Mouse (Mus musculus) neural tube, embryonic 14.5 days (tissue): Measurements from ENCODE around the gene 2810408A11Rik. TPM values are rescaled to one million over a fixed set of nuclear protein-coding genes. Genes with fewer than 3 reads are reported as not detected.

Experiments used
- ATAC-seq: fragments of 200-750 bp; cut with Nextera tagmentation; 2 replicates; pipeline ENCODE4 v1.8.0; 2017; ENCODE audit warnings: low read depth, mild to moderate bottlenecking, moderate TSS enrichment, moderate library complexity
- H3K27ac ChIP-seq: fragments of 300-500 bp; sonication (generic); 2 replicates; pipeline ENCODE4 v1.5.1; 2014; ENCODE audit warnings: low read depth, mild to moderate bottlenecking, control low read depth, low read length, moderate library complexity, mixed read lengths
- H3K27me3 ChIP-seq: fragments of 300-500 bp; sonication (generic); 2 replicates; pipeline ENCODE4 v1.6.1; 2014; ENCODE audit warnings: low read length; ENCODE audit not compliant: control insufficient read depth, insufficient read depth
- H3K36me3 ChIP-seq: fragments of 300-500 bp; sonication (generic); 2 replicates; pipeline ENCODE4 v1.6.1; 2014; ENCODE audit warnings: low read length, mixed read lengths; ENCODE audit not compliant: control insufficient read depth, insufficient read depth
- H3K4me1 ChIP-seq: fragments of 300-500 bp; sonication (generic); 2 replicates; pipeline ENCODE4 v1.6.1; 2014; ENCODE audit warnings: low read length; ENCODE audit not compliant: control insufficient read depth, insufficient read depth
- H3K4me2 ChIP-seq: fragments of 300-500 bp; sonication (generic); 2 replicates; pipeline ENCODE4 v1.6.1; 2014; ENCODE audit warnings: mild to moderate bottlenecking, low read depth, low read length, control low read depth
- H3K4me3 ChIP-seq: fragments of 300-500 bp; sonication (generic); 2 replicates; pipeline ENCODE4 v1.5.1; 2014; ENCODE audit warnings: low read depth, low read length, control low read depth, mixed read lengths
- H3K9ac ChIP-seq: fragments of 300-500 bp; sonication (generic); replicated peaks from 2 replicates; pipeline ENCODE4 v1.6.1; 2014; ENCODE audit warnings: low read depth, mild to moderate bottlenecking, control low read depth, low read length, mixed read lengths
- H3K9me3 ChIP-seq: fragments of 300-500 bp; sonication (generic); 2 replicates; pipeline ENCODE4 v1.6.1; 2016; ENCODE audit warnings: low read length; ENCODE audit not compliant: control insufficient read depth
- WGBS: fragments of 180-500 bp; shearing (Covaris S2); extraction: QIAGEN DNeasy Blood & Tissue Kit; methylation state at CpG from one replicate; pipeline ENCODE4 v1.1.7; 2014; 5-methylcytosine and 5-hydroxymethylcytosine counted together
- polyA plus RNA-seq: library from polyadenylated mRNA; unstranded; fragments of >200 nt; fragmentation: Nextera tagmentation; extraction: Ambion mirVana; gene quantifications from 2 replicates; pipeline ENCODE4 v1.2.1, GENCODE M21; 2014

Gene 2810408A11Rik
- polyA plus RNA-seq, 1 experiment from 2014 or later = 7.8 TPM

GRCm38 (mm10) chr11:69910781-69911560 lies 10.2 kb upstream of the 2810408A11Rik start:
- H3K27me3 ChIP-seq = no peaks in the 10 kb centered on the region
- ATAC-seq = no peak

DNA sequence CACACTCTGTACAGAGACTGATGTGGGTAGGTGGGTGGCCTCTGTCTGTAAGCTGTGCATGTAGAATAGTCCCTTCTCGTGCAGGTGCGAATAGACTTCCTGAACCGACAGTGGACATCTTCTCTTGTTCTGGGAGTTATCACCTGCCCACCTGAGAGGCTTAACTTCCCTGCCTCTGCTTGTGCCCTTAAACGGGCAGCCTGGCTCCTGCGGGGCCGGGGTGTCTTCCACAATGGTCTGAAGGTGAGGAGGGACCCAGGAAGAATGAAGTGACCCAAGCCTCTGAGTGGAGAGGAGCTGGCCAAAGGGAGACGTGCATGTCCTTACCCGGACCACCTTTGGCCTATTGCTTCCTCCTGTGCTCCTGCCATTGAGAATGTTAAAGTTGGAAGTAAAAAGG lies 9.4 kb upstream of the 2810408A11Rik start:
- no peak overlapping the region for H3K4me2 ChIP-seq
- H3K9ac ChIP-seq = no peak overlapping the region
- H3K36me3 ChIP-seq = peaks cover 72% of the 10 kb centered on the region
- no peak overlapping the region for H3K4me3 ChIP-seq
- WGBS = 99% methylated on average over 8 of the region's 8 CpGs
- no peak overlapping the region for H3K27ac ChIP-seq
- no peak for ATAC-seq
- H3K4me1 ChIP-seq = peaks cover 7% of the 10 kb centered on the region; the same call in 1 of the 2 replicates
- no peaks in the 10 kb centered on the region for H3K27me3 ChIP-seq
- H3K9me3 ChIP-seq = no peaks in the 10 kb centered on the region

More at GRCm38 (mm10) chr11:69910781-69911560, 10.2 kb upstream of the 2810408A11Rik start:
- 95% methylated on average over 17 of the region's 17 CpGs for WGBS
- Histone ChIP-seq H3K4me2 (no peak overlapping the region), H3K9ac (no peak overlapping the region), H3K36me3 (peaks cover 73% of the 10 kb centered on the region), H3K4me1 (peaks cover 11% of the 10 kb centered on the region; the same call in 1 of the 2 replicates), H3K27ac (no peak overlapping the region), H3K9me3 (no peaks in the 10 kb centered on the region), H3K4me3 (no peak overlapping the region)

DNA sequence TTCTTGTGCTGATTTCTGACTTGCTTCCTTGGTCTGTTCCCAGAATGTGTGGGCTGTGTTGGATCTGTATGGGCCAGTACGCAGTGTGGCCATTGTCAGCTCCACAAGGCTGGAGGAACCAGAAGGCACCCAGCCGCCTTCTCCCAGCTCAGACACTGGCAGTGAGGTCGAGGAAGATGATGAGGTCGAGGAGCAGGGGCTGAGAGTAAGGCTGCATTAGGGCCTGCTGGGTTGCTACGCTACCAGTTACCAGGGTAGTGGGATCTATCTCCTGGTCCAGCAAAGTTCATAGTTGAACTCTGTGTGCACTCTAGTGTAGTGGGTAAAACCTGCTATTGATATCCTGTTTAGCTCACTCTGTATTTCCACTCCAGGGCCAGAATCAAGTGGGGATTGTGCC lies 8.4 kb upstream of the 2810408A11Rik start:
- no peak overlapping the region for H3K4me2 ChIP-seq
- H3K9ac ChIP-seq = no peak overlapping the region
- H3K9me3 ChIP-seq = no peaks in the 10 kb centered on the region
- H3K36me3 ChIP-seq = peaks cover 75% of the 10 kb centered on the region
- 0 out of 2 replicates have a peak, but pooled peaks cover 2% of the 10 kb centered on the region for H3K4me1 ChIP-seq
- H3K27ac ChIP-seq = no peak overlapping the region
- H3K4me3 ChIP-seq = no peak overlapping the region
- ATAC-seq = no peak
- no peaks in the 10 kb centered on the region for H3K27me3 ChIP-seq
- 89% methylated on average over 5 of the region's 5 CpGs for WGBS

- no peak for ATAC-seq
- WGBS = 93% methylated on average over 11 of the region's 11 CpGs
- no peak overlapping the region for H3K4me2 ChIP-seq
These were observed 7.9 kb upstream of the 2810408A11Rik start for GRCm38 (mm10) chr11:69908645-69909044.

DNA sequence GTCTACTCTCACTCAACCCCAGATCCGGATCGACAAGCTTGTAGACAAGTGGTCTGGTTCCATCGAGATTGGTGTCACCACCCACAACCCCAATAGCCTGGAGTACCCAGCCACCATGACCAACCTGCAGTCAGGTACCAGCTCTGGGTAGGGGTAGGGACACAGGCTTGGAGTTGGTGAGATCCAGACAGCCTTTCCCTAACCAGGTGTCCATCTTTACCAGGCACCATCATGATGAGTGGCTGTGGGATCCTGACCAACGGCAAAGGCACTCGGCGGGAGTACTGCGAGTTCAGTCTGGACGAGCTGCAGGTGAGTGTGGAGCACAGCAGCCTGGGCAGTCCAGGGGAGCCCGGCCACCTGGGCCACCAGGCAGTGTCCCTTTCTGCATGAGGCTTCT lies 3.5 kb upstream of the 2810408A11Rik start:
- Histone ChIP-seq H3K36me3 (peaks cover 47% of the 10 kb centered on the region), H3K9ac (no peak overlapping the region), H3K9me3 (no peaks in the 10 kb centered on the region), H3K4me1 (peaks cover 17% of the 10 kb centered on the region), H3K27ac (no peak overlapping the region), H3K4me2 (no peak overlapping the region), H3K27me3 (no peaks in the 10 kb centered on the region), H3K4me3 (no peak overlapping the region)
- no peak for ATAC-seq
- 98% methylated on average over 9 of the region's 9 CpGs for WGBS

More at GRCm38 (mm10) chr11:69908645-69909044, 7.9 kb upstream of the 2810408A11Rik start:
- Histone ChIP-seq H3K27ac (no peak overlapping the region), H3K27me3 (no peaks in the 10 kb centered on the region), H3K4me3 (no peak overlapping the region), H3K4me1 (0 out of 2 replicates have a peak, but pooled peaks cover 2% of the 10 kb centered on the region), H3K36me3 (peaks cover 80% of the 10 kb centered on the region), H3K9ac (no peak overlapping the region), H3K9me3 (no peaks in the 10 kb centered on the region)

- WGBS = 91% methylated on average over 13 of the region's 13 CpGs
- Histone ChIP-seq H3K4me3 (peak overlapping the region; percentile 80; the same call in 1 of the 2 replicates), H3K4me1 (peaks cover 23% of the 10 kb centered on the region), H3K27me3 (no peaks in the 10 kb centered on the region), H3K4me2 (peak overlapping the region; percentile 88), H3K9ac (no peak overlapping the region), H3K27ac (no peak overlapping the region), H3K9me3 (no peaks in the 10 kb centered on the region), H3K36me3 (peaks cover 39% of the 10 kb centered on the region)
- ATAC-seq = no peak
These were observed 2.2 kb upstream of the 2810408A11Rik start for GRCm38 (mm10) chr11:69902972-69903371.

DNA sequence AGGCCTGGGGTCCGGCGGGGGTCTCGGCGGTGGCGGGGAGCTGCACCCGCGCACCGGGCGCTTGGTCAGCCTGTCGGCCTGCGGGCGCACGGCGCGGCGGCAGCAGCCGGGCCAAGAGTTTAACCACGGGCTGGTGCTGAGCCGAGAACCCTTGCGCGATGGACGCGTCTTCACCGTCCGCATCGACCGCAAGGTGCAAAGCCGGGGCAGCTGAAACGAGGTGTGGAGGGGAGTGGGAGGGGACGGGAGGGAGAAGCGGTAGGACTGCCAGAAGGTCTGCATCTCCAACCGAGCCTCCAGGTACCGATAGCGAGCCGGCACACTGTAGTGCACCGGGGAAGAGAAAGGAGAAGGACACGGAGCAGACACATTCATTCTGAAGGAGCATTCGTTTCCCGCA lies 1.2 kb upstream of the 2810408A11Rik start:
- under 1% methylated on average over 30 of the region's 39 CpGs for WGBS
- 0 out of 2 replicates have a peak, but pooled peaks have one; percentile 1 for ATAC-seq

GRCm38 (mm10) chr11:69901406-69901846 lies 639 bp upstream of the 2810408A11Rik start:
- Histone ChIP-seq H3K27ac (peak overlapping the region; percentile 97), H3K36me3 (peaks cover 23% of the 10 kb centered on the region), H3K4me2 (peak overlapping the region; percentile 88), H3K4me1 (peaks cover 23% of the 10 kb centered on the region), H3K9ac (peak overlapping the region; percentile 96), H3K9me3 (no peaks in the 10 kb centered on the region), H3K4me3 (peak overlapping the region; percentile 80), H3K27me3 (no peaks in the 10 kb centered on the region)
- 1% methylated on average over 42 of the region's 42 CpGs for WGBS
- ATAC-seq = peak; percentile 79

More for the DNA sequence above, 1.2 kb upstream of the 2810408A11Rik start:
- Histone ChIP-seq H3K4me3 (peak overlapping the region; percentile 80), H3K27ac (peak overlapping the region; percentile 97), H3K9ac (peak overlapping the region; percentile 96), H3K4me1 (peaks cover 23% of the 10 kb centered on the region), H3K27me3 (no peaks in the 10 kb centered on the region), H3K4me2 (peak overlapping the region; percentile 88), H3K9me3 (no peaks in the 10 kb centered on the region), H3K36me3 (peaks cover 29% of the 10 kb centered on the region)

- Histone ChIP-seq H3K4me3 (peak overlapping the region; percentile 80), H3K4me2 (peak overlapping the region; percentile 88), H3K9ac (peak overlapping the region; percentile 96; the same call in 1 of the 2 replicates), H3K27ac (no peak overlapping the region), H3K36me3 (peaks cover 12% of the 10 kb centered on the region), H3K9me3 (no peaks in the 10 kb centered on the region), H3K4me1 (peaks cover 23% of the 10 kb centered on the region), H3K27me3 (no peaks in the 10 kb centered on the region)
- 24% methylated on average over 4 of the region's 4 CpGs for WGBS
- ATAC-seq = no peak
These were observed 917 bp downstream of the 2810408A11Rik start for GRCm38 (mm10) chr11:69899870-69900269.
